Mouse (Mus musculus) spleen, adult 12 weeks (tissue): ENCODE results near the gene Hs1bp3.

Source experiments
- DNase-seq: peaks from one replicate; pipeline ENCODE4 v3.0.0; 2022; ENCODE audit warnings: low spot score

The Hs1bp3 gene

DNA sequence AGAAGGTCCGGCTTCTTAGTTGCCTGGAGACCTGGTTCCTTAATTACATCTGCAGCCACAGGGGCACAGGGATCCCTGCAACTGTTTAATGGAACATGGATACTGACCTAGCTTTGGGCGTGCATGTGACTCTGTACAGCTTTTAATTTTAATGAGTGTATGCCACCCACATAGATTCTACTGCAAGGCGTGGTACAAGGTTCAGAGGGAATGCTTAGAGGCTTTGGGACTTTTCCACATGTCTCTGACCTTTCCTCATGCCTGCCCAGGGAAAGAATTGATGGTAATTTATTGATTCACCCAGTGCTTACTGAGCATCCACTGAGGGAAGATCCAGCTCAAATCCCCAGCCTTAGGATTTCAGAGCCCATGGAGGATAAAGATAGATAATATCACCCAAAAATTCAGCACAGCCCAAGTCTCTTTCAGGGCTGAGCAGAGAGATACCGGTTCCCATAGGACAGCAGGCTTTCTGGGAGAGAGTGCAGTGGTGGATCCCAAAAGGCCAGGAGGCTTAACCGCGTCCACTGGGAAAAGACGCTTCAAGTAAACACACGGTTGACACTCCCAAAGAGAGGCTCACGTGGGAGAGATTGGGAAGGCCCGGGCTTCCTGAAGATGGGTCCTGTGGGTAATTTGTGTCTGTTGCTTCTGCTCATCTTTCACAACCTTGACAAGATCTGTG, 23.5 kb downstream of the Hs1bp3 start:
- no peak for DNase-seq

- no peak for DNase-seq
These were observed 24.2 kb downstream of the Hs1bp3 start for GRCm38 (mm10) chr12:8337286-8338060.

- no peak for DNase-seq
These were observed 25.3 kb downstream of the Hs1bp3 start for GRCm38 (mm10) chr12:8338491-8338890.

DNA sequence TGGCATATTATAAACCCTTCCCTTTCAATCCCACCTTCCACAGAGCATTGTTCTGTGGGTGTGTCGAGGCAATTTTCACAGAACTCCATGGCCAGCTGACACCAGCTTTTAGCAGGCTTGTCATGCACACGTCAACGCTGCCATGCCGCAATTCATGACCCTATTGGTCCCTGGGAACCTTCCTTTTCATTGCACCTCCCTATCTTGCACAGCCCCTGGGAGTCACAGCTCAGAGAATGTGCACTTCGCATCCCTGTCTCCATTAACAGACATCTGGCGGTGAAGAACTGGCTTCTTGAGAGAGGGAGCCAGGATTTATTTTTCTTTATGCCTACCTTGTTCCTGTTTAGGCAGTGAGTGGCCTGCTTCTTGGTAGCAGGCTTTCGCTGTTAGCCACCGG, 25.7 kb downstream of the Hs1bp3 start:
- no peak for DNase-seq

DNA sequence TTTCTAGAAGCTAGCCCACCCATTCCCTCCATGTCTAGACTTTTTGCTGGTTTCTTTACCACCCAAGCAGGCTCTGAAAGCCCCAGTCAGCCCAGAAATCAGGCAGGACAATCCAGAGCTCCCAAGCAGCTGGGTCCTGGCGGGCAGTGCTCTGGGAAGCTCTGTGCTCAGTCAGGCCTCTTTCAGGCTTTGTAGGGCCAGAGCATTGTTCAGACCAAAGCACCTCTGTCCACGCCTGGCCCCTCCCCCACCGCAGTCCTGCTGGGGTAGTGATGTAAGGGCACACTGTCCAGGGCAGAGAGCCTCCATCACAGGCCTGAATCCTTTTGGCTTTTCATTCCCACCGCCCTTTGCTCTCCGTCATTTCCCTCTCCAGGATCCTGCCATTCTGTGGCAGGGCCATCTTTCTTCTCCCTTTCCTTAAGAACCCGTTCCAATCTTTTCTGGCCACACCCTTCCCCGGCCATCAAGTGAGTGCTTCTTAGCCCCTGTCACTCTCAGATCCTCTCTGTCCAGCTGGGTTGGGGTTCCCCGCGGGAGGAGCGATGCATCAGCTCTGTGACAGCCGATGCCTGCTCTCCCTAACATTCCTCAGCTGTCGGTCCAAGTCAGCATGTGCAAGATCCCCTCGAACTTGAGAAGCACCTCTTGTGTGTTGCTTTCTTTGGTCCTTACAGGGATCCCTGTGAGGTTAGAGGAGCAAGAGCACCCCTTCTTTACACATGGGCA, 26.5 kb downstream of the Hs1bp3 start:
- no peak for DNase-seq

DNA sequence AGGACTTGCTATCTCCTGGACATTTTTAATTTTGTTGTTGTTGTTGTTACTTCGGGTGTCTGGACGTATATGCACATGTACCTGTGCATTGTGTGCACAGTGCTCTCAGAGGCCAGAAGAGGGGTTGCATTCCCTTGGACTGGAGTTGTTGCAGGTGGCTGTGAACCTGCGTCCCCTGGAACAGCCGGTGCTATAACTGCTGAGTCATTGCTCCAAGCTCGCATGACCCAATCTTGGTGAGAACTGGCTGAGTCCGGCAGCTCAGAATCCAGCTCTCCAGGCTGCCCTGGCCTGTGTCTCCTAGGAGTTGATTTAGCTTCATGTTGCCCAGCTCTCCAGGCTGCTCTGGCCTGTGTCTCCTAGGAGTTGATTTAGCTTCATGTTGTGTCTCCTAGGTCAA, 27.8 kb downstream of the Hs1bp3 start:
- no peak for DNase-seq

- no peak for DNase-seq
These were observed 30.1 kb downstream of the Hs1bp3 start for GRCm38 (mm10) chr12:8343381-8343780.

DNA sequence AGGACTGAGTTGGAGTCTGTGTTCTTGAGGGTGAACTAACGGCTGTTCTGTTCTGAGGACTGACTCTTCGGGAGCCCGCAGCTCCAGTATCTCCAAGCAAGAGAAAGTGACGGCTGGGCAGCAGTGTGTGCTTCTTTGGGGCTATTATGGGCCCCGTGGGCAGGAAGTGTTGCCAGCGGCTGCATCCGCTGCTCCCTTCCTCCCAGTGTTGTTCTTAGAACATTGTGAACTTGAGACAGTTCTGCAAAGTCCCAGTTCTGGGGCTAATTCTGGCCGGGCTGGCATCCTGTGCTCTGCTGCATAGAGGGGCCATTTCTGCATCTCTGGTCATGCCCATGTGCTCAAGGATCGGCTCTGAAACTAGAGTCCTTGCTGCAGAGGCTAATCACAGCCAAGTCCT, 31.7 kb downstream of the Hs1bp3 start:
- no peak for DNase-seq

GRCm38 (mm10) chr12:8345539-8345938, 32.3 kb downstream of the Hs1bp3 start:
- no peak for DNase-seq

- no peak for DNase-seq
These were observed 34.7 kb downstream of the Hs1bp3 start for GRCm38 (mm10) chr12:8347746-8348462.

GRCm38 (mm10) chr12:8348733-8349513, 35.7 kb downstream of the Hs1bp3 start:
- DNase-seq = no peak

GRCm38 (mm10) chr12:8351025-8351903, 38.0 kb downstream of the Hs1bp3 start:
- DNase-seq = no peak

GRCm38 (mm10) chr12:8353071-8353470, 39.8 kb downstream of the Hs1bp3 start:
- no peak for DNase-seq

- no peak for DNase-seq
These were observed 41.0 kb downstream of the Hs1bp3 start for GRCm38 (mm10) chr12:8354187-8354586.

DNA sequence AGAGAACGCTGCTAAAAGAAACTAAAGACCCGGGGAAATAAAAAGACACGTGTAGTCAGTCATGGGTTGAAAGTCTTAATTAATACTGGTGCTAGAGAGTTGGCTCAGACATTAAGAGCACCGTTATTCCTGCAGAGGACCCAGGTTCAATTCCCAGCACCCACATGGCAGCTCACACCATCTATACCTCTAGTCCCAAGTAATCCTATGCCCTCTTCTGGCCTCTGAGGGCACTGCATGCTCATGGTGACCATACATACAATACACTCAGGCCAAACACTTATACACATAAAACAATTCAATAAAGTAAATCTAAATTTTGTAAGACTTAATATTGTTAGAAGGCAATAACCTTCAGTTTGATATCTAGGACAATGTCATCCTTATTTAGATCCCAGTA, 41.8 kb downstream of the Hs1bp3 start:
- DNase-seq = no peak

DNA sequence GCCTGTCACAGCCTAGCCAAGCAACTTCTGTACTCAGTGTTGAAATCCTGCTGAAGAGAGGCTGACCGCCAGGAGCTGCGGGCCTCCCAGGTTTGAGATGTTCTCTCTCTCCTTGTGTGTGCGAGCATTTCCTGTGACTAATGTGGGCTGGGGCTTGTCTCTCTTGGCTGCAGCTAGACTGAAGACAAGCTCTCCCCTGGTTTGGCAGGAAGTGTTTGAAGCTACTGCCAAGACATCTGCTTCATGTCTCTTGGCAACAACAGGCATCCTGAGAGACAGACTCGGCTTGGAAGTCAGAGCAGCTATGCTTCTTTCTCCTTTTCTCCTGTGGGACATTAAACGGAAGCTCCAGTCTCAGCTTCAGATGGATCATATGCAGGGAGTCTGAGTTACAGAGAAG, 44.2 kb downstream of the Hs1bp3 start:
- DNase-seq = no peak

DNA sequence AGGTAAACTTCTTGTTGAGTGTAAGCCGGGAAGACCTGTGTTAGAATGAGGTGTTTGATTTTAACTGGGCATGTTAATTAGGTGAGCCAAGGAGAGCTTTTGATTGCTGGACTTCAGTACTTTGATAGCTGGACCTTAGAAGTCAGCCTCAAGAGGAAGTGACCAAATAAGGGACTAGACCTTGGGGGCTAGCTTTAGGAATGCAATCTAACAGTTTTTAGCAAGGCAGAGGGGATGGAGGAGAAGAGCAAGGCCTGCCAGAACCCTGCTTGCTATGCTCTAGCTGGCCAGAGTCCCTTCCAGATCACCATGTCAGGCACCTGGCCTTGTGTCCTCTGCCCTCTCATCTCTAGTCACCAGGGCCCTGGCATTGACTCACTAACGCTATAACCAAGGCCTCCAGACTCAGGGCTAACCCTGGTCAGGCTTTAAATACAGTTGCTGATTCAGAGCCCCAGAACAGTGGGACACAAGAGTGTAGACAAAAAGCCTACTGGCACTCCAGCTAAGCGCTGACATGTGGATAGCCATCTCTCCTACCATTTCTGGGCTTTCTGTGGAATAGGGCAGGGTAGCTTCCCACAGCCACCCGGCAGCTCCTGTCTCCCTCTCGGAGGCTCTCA, 45.2 kb downstream of the Hs1bp3 start:
- DNase-seq = no peak

GRCm38 (mm10) chr12:8359418-8360112, 46.3 kb downstream of the Hs1bp3 start:
- no peak for DNase-seq

GRCm38 (mm10) chr12:8361866-8362265, 48.6 kb downstream of the Hs1bp3 start:
- DNase-seq = no peak
